Mouse (Mus musculus): ENCODE results near the gene Cxcl14. TPM values are rescaled to one million over a fixed set of nuclear protein-coding genes. Genes with fewer than 3 reads are reported as not detected.

Gene Cxcl14
- 26.4 and 45.4 TPM in 2 replicates for polyA plus RNA-seq (2012; rRNA removed)

DNA sequence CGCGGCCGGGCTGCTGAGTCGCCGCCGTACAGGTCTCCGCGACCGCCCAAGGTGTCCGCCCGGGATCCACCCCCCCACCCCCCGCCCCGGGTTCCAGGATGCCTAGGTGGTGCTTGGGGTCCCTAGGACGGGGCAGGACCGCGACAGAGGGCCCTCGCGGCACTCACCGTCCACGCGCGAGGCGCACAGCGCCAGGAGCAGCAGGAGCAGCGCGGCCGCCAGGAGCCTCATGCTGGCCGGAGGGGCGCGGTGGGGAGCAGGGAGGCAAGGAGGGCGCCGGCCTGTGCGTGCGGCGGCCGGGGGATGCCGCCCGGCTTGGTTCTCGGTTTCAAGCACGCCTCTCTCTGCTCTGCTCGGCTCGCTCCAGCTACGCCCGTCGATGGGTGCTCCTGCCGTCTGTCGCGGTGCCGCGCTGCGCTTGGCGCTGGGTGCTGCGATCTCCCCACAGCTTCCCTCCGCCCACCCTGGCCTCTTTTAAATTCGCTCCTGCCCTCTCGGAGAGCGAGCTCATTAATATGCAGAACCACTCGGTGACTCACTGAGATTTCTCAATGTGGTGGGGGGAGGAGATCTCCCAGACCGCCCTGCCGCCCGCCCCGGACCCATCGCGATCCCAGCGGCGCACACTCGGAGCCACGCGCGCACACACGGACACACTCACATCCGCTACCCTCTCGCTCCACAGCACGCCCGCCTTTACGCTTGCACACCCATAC is at the start of gene Cxcl14:
Gene Cxcl14 (minus strand): TSS at position 609 of the 716 bp plus-strand sequence.
- no peak for DNase-seq (ENCODE audit: low read depth)

DNA sequence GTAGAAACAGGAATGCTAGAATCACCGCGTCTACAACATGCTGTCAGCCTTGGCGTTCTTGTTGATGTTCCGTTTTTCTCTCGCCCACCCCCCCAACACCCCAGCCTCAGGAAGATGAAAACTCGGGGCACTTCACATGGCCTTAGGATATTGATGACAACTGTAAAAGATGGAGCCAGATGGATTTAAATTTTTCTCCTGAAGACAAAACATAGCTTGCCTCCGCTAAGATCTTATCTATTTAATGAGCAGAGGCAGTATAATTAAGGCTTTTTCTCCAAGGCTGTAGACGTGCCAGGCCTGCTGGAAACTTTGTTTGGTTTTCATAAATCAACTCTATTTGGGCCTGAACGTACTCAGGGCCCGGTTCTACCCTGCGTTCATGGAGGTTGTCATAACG is 48.0 kb upstream of the Cxcl14 start:
- no peak for DNase-seq (ENCODE audit: low read depth)

DNA sequence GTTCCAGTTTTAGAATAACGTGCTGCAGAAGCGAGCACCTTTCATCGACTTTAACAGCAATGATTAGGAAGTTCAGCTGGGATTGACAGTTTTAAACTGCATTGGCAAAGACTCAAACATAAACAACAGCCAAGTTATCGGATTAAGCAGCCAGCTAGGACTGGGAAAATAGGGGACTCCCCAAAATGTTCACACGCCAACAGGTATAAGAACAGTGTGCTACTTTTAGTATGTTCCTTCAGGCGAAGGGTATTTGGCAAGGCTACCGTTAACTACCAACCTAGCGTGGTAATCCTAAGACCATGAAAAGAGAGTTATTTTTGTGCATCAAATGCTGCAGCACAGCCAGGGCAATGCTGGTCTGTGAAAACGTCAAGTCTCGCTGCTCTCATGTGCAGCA is 46.1 kb upstream of the Cxcl14 start:
- no peak for DNase-seq (ENCODE audit: low read depth)

DNA sequence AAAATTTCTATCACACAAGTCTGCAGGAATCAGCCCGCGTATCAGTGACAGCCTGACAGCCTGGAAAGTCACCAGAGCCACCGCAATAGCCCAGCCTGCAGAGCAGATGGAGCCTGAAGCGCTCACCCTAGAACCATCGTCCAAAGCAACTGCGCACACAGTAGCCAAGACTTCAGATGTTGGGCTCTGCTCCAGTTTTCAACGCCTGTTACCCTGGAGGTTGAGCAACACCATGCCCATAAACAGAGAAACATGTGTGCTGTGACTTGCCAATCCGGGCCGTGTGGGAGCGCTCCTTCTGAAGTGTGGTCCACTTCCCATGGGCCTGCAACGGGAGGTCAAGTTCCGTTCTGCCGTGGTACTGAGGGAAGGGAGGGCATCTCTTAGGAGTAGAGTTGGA is 44.2 kb upstream of the Cxcl14 start:
- DNase-seq (ENCODE audit: low read depth), result no peak

DNA sequence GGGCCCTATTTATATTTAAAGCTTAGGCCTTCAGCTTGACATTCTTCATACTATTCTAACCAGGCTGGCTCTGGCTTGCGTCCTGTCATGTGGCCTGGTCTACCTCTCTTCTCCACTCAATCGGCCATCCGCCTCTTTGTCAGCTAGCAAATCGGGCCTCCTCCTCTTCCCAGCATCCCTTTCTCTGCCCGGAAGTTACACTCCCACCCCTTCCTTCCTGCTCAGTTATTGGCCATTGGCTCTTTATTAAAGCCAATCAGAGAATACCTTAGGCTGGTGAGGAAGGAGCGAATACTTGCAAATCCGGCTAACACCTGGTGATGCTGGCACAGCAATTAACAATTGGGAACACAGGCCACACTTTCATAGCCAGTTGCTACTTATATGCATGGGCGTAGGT is 43.5 kb upstream of the Cxcl14 start:
- DNase-seq (ENCODE audit: low read depth), result no peak

DNA sequence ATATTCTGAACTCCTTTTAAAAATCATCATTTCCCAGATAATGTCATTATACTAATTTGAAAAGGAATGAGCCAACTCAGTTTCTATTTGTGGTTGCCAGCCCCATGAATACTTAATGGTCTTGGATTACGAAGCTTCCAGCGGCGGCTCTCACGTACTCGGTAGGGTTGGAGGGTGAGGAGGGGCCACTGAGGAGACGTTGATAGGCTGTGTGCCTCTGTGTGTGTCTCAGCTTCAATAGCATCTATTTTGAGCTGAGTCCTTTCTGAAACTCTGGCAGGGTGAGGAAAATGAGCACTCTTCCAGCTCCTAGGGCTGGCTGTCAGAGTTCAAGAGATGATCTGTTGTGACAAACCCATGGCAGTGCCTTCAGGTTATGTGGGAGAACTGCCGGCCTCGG is 40.6 kb upstream of the Cxcl14 start:
- no peak for DNase-seq (ENCODE audit: low read depth)

DNA sequence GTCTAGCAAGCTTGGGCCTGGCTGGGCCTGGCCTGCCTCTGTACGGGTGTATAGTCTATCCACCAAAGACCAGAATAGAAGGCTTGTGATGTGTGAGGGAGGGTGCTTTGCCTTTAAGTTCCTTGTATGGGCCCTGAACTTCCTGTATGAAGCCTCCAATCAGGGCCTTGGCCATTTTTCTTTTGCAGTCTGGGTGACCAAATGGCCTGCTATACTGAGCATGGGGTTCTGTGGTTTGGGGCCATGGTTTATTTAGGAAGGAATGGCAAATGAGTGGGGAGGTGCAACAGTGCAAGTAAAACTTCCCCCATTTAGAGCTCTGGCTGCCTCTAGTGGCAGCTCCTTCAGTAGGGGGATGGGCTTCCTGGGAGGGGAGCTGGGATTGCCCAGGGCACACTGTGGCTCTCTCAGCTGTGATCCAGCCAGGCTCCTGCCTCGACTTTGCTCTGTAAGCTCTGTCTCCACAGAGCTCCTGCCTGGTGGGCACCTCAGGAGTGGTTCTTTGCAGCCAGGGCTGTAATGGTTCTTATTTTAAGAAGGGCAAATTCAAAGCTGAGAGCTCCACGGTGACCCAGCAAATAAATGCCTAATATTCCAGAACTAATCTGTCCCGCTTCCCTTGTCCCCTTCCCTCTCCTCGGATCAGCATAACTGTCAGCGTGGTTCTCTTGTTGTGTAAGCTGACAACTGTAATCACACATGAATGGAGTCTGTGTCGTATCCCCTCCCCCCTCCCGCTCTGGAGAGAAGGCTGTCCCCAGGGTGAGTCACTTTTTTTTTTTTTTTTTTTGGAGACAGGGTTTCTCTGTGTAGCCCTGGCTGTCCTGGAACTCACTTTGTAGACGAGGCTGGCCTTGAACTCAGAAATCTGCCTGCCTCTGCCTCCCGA is 38.7 kb upstream of the Cxcl14 start:
- no peak for DNase-seq (ENCODE audit: low read depth)

DNA sequence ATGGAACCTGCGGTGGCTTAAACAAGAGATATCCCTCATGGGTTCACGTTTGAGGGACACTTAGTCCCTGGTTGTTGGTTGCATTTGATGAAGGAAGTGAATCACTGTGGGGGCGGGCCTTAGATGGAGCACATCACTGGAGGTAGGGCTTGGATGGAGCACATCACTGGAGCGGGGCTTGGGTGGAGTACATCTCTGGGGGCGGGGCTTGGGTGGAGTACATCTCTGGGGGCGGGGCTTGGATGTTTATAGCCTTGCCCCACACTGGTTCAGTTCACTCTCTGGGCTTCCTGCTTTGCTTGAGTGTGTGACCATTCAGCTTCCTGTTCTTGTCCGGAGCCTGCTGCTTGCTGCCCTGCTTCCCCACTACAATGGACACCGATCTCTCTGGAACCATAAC is 37.9 kb upstream of the Cxcl14 start:
- no peak for DNase-seq (ENCODE audit: low read depth)

DNA sequence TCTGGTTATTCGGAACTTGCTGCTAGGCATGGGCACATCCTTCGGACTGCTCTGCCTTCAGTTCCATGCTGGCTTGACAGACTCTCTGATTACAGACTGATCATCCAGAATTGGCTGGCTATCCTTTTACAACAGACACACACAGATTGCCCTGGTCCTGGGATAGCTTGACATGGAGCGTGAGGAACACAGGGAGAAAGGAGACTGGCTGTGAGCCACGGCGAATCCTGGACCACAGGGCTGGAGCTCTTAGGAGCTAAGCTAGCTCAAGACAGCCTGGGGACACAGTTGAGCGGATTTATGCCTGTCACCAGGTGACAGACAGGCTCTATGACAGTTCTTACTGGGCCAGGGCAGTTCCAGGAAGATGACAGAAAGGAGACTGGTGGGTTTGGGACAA is 36.0 kb upstream of the Cxcl14 start:
- DNase-seq (ENCODE audit: low read depth), result no peak

DNA sequence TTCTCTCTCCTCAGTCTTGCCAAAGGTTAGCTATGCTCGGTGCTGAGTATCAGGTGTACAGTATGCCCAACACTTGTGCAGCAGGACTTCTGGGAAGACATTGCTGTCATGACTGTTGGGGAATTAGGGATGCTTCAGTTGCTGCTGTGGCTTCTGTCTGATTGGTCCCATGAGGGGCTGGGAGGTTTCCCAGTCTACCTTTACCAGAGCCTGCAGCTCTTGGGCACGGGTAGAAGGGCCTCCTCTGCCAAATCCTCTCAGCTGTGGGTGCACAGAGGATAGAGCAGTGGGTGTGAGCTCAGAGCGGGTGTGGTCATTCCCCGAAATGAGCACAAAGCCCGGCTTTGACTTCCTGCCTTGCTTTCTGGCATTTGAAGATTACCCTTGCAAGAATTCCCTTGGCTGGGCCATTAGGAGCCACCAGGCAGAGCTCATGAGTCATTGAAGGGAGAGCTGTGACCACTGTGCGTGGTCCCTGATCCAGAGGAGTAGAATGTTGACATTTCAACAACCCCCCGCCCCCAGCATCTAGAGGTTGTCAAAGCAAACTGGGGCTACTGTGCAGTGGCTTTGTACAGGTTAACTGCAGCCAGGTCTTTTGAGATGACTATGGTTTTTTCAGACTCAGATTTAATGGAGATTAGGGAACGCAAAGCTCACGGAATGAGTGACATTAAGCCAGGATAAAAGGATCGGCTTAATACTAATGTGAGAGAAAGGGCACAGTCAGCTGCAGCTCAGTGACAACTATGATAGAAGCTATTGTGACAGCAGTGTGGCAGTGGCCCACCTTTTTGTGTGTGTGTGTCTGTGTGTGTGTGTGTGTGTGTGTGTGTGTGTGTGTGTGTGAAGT is 34.5 kb upstream of the Cxcl14 start:
- DNase-seq (ENCODE audit: low read depth), result no peak

DNA sequence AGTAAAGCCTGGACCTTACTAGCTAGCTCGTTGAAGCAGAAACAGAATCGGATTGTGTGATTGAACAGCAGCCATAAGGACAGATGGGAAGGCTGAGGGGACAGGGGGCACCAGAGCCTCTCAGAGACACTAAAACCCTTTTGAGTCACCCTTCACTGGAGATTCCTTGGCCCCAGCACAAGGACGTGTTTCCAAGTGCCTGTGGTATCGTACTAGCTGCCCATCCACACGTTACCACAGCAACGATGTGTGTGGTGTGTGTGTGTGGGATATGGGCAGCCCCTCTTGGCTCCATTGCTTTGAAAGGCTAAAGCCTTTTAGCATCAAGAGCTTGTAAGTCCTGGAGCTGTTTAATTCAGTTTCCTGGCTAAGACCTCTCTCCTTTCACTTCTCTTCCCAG is 33.4 kb upstream of the Cxcl14 start:
- DNase-seq (ENCODE audit: low read depth), result no peak

DNA sequence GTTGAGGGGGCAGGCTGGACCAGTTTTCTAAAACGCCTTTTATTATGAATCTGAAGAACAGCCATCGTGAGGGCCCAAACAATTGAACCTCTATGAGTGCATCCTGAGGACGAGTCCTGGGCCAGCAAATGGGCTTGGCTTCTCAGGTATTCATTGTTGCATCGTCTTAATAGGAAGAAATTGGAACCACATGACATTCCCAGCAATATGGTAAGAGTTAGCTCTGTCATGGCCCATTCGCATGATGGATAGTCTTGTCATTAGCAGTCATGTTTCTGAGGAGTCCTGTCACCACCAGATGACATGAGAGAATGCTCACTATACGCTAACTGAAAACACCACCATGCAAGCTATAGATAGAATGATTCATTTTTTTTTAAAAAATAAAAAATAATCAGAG is 32.8 kb upstream of the Cxcl14 start:
- DNase-seq (ENCODE audit: low read depth), result no peak

DNA sequence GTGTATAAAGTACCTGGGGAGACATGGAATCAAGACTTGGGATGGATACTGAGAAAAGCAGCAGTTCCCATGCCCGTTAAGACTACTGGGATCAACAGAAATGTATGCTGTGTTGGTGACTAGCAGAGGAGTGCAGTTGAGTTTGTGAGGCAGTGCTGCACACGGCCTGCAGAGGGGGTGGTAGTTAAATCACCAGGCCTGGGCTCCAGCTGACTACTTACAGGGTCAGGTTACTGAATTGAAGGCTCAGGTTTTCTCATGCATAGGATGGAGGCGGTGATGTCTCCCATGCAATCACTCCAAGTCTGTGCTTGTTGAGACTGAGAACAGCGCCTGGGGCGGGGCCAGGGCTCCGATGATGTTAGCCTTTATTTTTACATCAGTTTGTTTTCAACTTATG is 31.4 kb upstream of the Cxcl14 start:
- DNase-seq (ENCODE audit: low read depth), result no peak

DNA sequence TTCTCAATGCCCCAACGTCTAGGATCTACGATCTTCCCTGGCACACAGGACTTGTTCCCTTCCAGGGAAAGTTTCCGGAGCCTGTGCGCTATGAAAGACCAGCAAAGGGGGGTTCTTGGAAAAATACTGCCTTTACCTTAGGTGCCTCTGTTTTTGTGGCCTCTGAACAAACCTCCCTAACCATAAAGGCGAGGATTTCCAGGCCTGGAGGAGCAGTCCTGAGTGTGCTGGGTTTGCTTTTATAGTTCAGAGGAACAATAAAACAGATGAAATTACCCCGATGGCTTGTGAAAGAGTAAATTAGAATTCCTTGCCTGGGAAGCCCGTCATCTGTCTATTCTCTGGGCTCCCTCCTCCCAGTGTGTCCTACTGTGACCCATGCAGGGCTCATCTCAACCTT is 25.3 kb upstream of the Cxcl14 start:
- no peak for DNase-seq (ENCODE audit: low read depth)

DNA sequence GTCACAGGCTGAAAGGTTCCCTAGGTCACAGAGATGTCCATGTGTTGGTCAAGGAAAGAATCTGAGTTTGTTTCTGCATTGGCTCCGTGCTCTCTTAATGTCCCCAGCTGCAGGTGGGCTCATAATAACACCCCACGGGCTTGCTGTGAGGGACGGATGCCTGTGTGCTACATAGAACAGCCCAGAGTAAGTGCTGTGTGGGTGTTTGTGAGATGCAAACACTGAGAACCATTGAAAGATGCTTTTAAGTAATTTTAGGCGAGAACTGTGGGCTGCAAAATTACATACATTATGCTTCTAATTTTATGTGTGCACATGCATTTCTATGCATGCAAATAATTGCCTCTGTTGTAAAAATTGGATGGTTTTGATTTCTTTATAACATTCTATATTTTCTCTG is 20.6 kb upstream of the Cxcl14 start:
- DNase-seq (ENCODE audit: low read depth), result no peak

DNA sequence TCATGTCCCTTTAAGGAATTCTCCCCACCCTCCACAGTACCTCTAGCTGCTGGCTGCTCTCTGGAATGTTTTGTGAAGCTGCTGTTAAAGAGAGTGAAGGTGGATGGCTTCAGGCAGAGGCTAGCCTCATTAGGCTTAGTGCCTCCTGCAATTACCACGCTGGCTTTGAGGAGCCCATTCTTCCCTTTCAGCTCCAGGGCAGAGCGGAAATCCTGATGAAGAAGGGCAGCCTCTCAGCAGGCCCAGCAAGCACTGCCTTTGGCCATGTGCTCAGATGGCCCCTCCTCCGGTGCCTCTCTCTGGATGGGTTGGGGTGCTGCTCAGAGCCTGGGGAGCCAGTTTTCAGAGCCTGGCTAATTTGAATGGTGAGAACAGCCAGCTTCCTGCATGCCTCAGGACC is 18.9 kb upstream of the Cxcl14 start:
- DNase-seq (ENCODE audit: low read depth), result no peak

DNA sequence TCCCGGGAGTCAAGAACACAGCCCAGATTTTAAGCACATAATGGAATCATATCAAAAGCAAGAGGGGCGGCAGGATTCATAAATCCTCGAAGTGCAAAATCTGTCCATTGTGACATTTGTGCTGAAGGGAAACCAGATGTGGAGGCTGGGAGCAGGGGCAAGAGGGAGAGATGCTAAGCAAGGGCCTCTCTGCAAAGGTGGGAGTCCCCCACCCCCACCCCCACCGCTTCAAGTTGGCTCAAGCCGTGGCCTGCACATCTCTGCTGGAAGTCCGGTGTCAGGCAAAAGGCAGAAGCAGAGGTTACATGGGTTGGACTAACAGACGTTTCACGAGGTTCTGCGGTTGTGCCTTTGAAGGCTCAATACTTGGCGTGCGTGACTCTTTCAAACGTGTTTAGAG is 8.7 kb upstream of the Cxcl14 start:
- DNase-seq (ENCODE audit: low read depth), result no peak

DNA sequence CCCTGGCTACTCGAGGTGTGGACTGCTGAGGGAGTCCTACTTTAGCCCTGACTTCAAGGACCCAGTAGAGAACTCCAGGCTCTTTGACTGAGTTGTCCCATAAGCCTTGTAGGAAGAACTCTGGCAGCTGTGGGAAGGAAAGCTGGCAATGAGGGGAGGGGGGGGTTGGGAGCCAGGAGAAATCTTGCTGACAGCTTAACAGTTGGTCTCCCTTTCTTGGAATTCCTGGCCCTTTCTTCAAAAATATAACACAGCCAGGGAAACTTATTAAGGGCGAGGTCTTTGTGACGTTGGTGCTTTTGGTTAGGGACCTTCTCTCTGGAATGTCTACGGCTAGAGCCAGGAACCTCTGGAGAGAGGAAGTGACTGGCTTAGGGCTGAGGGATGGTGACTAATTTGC is 8.1 kb upstream of the Cxcl14 start:
- no peak for DNase-seq (ENCODE audit: low read depth)

DNA sequence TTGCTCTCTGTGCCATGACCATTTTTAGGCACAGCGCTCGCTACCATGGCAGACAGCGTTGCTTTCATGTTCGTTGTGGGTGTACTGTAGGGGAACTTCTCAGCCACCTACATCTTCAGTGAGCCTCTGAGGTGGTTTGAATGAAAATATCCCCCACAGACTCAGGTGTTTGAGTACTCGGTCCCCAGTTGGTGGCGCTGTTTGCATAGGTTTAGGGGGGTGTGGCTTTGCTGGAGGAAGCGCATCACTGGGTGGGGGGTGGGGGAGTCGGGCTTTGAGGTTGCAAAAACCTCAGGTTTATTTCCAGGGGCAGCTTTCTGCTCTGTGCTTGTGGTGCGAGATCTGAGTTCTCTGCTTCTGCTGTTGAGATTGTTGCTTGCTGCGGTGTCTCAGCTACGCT is 3.0 kb upstream of the Cxcl14 start:
- no peak for DNase-seq (ENCODE audit: low read depth)

DNA sequence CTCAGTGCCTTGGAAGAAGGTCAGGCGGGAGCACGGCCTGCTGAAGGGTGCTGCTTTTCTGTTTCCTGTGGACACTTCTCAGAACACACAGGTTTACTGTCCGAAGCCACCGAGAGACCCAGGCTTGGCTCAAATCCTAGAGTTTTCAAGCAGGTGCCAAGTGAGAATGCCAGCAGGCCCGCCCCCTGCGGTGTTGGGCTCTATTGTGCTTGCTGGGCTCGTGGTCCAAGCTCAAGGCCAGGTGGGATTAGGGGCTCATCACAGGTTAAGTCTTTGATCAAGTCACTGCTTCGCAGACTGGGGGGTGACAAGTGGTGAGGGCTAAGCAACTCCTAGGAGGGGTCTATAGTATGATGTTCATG is 289 bp upstream of the Cxcl14 start:
- DNase-seq (ENCODE audit: low read depth), result no peak

DNA sequence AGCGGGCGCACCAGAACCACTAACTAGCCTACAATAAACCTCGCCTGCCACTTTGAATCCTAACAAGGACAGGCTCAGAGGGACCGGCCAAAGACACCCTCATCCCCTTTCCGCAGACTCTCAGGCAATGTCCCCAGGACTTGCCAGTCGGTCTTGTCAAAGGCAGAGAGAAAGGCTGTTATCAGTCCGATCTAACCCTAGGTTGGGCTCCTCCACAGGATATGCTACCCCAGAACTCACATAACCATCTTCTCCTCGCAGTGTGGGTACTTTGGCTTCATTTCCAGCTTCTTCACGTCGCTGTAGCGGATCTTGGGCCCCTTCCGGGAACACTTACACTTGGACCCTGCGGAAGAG is 787 bp downstream of the Cxcl14 start:
- DNase-seq (ENCODE audit: low read depth), result no peak

DNA sequence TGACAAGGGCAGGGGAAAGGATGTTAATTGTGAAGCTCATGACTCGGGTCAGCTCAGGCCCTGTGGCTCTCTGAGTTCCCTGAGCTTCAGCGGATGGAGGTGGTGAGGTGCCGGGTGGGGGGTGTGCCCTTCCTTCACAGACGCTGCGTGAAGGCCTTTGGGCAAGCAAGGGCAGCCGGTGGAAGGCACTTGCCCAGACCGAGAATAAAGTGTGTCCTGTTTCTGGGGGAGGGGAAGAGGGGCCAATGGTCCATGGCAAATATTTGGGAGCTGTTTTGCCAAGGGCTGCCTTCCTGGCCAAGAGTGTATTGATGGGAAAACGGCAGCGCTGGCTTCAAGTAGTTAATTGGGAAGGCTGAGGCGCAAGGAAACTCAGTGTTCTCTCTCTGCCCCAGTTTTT is 1.4 kb downstream of the Cxcl14 start:
- no peak for DNase-seq (ENCODE audit: low read depth)

DNA sequence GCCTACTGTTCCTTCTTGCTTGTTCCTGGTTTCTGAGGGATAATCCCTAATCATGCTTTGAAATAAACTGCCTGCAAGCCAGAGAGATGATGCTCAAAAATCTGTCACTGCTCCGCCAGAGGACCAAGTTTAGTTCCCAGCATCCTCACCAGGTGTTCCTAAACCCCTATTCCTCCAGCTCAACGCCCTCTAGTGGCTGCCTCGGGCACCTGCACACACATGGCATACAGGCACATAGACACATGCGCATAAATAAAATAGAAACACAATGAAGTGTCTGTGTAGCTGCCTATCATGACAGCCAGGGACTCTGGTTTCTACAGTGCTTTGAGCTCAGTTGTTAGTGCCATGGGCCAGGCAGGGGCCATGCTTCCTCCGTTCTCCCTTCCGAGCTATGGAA is 6.4 kb downstream of the Cxcl14 start:
- DNase-seq (ENCODE audit: low read depth), result no peak
